Mouse (Mus musculus) testis, adult 2 months (tissue): ENCODE results near the gene Mitf. TPM values are rescaled to one million over a fixed set of nuclear protein-coding genes. Genes with fewer than 3 reads are reported as not detected.

Experiments used
- H3K27ac ChIP-seq: fragments of 200-500 bp; 2 replicates; pipeline ENCODE4 v1.5.1; 2012; ENCODE audit warnings: low read depth, low read length; ENCODE audit not compliant: control insufficient read depth, insufficient read depth
- H3K27me3 ChIP-seq: fragments of 200-500 bp; 2 replicates; pipeline ENCODE4 v1.6.1; 2012; ENCODE audit warnings: mild to moderate bottlenecking, low read length, moderate library complexity; ENCODE audit not compliant: control insufficient read depth, insufficient read depth
- H3K36me3 ChIP-seq: fragments of 200-500 bp; 2 replicates; pipeline ENCODE4 v1.6.1; 2012; ENCODE audit warnings: mild to moderate bottlenecking, low read length; ENCODE audit not compliant: control insufficient read depth, insufficient read depth
- H3K4me1 ChIP-seq: fragments of 200-500 bp; 2 replicates; pipeline ENCODE4 v1.6.1; 2012; ENCODE audit warnings: low read length; ENCODE audit not compliant: control insufficient read depth, insufficient read depth
- H3K4me3 ChIP-seq: fragments of 200-500 bp; 2 replicates; pipeline ENCODE4 v1.5.1; 2012; ENCODE audit warnings: low read depth, mild to moderate bottlenecking, low read length, moderate library complexity, mixed read lengths; ENCODE audit not compliant: control insufficient read depth
- CTCF ChIP-seq: fragments of 200-500 bp; IDR thresholded peaks from 2 replicates; pipeline ENCODE4 v1.5.1; 2012; ENCODE audit warnings: low read depth, mild to moderate bottlenecking, inconsistent platforms, low read length, moderate library complexity; ENCODE audit not compliant: control insufficient read depth, insufficient read depth, insufficient replicate concordance
- POLR2A ChIP-seq: fragments of 200-500 bp; IDR thresholded peaks from 2 replicates; pipeline ENCODE4 v1.6.1; 2012; ENCODE audit warnings: low read depth, mild to moderate bottlenecking, inconsistent platforms, low read length, moderate library complexity; ENCODE audit not compliant: control insufficient read depth
- polyA plus RNA-seq: library from polyadenylated mRNA; depleted of rRNA; stranded (reverse); fragments of >200 nt; gene quantifications from 2 replicates; pipeline ENCODE4 v1.2.3, GENCODE M21; 2012

The Mitf gene
- polyA plus RNA-seq, 1 experiment, result 0.72 TPM

DNA sequence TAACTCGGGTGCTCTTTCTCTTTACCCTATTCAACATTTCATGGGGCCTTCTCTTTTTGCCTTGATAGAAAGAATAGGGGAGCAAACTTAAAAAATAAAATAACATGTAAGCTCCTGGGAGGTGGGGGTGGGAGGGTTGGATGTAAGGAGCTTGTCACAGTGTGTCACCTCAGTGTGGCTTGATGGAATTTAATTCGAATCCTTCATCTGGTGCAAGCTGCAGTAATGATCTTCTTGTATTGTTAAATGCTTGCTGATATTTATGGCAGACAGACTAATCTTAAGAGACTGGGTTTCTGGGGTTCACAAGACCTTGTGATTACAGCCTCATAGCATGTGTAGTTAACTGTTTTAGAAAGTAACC lies 144.0 kb downstream of the Mitf start:
- no peak overlapping the region for H3K4me3 ChIP-seq
- TF ChIP-seq POLR2A (no peak), CTCF (no peak)
- no peaks in the 10 kb centered on the region for H3K4me1 ChIP-seq
- no peak overlapping the region for H3K27ac ChIP-seq
- no peaks in the 10 kb centered on the region for H3K27me3 ChIP-seq
- no peaks in the 10 kb centered on the region for H3K36me3 ChIP-seq

DNA sequence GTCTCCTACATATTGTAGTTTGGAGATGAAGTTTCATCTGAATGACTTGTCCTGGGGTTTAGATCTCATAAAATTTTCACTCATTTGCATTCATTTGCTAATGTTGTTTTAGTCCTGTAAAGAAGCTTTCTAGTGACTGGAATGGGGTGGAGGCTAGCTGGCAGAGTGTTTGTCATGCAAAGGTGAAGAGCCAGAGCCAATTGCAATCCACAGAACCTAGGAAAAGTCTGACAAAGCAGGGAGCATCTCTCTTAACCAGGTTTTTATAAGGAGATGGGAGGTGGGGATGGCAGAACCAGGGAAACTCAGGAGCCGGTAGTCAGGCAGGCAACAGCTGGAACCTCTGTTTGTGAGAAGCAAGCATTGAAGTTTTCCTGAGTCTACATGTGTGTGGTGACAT lies 144.9 kb downstream of the Mitf start:
- TF ChIP-seq POLR2A (no peak), CTCF (no peak)
- Histone ChIP-seq H3K36me3 (no peaks in the 10 kb centered on the region), H3K27ac (no peak overlapping the region), H3K27me3 (no peaks in the 10 kb centered on the region), H3K4me1 (no peaks in the 10 kb centered on the region), H3K4me3 (no peak overlapping the region)

GRCm38 (mm10) chr6:97952845-97953244 lies 146.0 kb downstream of the Mitf start:
- TF ChIP-seq POLR2A (no peak), CTCF (no peak)
- no peak overlapping the region for H3K4me3 ChIP-seq

DNA sequence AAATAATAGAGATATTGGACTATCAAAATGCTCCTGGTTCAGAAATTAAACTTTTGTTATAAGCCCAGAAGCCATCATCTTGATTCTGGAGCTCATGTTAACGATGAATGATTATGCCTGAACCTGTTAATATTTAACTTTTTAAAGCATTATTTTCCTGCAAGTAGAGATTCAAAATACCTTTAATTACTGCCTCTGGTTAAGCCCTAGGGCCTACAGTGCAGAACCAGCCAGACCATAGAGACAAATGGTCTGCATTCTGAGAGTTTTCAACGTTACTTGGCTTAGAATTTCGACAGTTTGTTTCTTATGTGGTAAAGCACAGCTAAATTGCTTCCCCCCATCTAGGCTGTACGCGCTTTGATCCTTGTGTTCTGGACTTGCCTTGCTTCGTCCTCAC lies 149.3 kb downstream of the Mitf start:
- no peaks in the 10 kb centered on the region for H3K36me3 ChIP-seq
- H3K4me1 ChIP-seq, result no peaks in the 10 kb centered on the region
- TF ChIP-seq POLR2A (no peak), CTCF (no peak)
- no peak overlapping the region for H3K27ac ChIP-seq
- no peak overlapping the region for H3K4me3 ChIP-seq
- no peaks in the 10 kb centered on the region for H3K27me3 ChIP-seq

More at GRCm38 (mm10) chr6:97952845-97953244, 146.0 kb downstream of the Mitf start:
- Histone ChIP-seq H3K36me3 (no peaks in the 10 kb centered on the region), H3K27me3 (no peaks in the 10 kb centered on the region), H3K27ac (no peak overlapping the region), H3K4me1 (no peaks in the 10 kb centered on the region)

GRCm38 (mm10) chr6:97956636-97957035 lies 149.8 kb downstream of the Mitf start:
- no peak overlapping the region for H3K27ac ChIP-seq
- H3K4me3 ChIP-seq, result no peak overlapping the region
- TF ChIP-seq POLR2A (no peak), CTCF (no peak)
- H3K27me3 ChIP-seq, result no peaks in the 10 kb centered on the region
- H3K36me3 ChIP-seq, result no peaks in the 10 kb centered on the region
- H3K4me1 ChIP-seq, result no peaks in the 10 kb centered on the region

- TF ChIP-seq POLR2A (no peak), CTCF (no peak)
- no peaks in the 10 kb centered on the region for H3K27me3 ChIP-seq
- H3K4me3 ChIP-seq, result no peak overlapping the region
- H3K4me1 ChIP-seq, result no peaks in the 10 kb centered on the region
- H3K36me3 ChIP-seq, result no peaks in the 10 kb centered on the region
- no peak overlapping the region for H3K27ac ChIP-seq
Observed at GRCm38 (mm10) chr6:97958276-97958675, 151.4 kb downstream of the Mitf start.

- no peak overlapping the region for H3K27ac ChIP-seq
- H3K4me3 ChIP-seq, result no peak overlapping the region
- TF ChIP-seq POLR2A (no peak), CTCF (no peak)
- no peaks in the 10 kb centered on the region for H3K4me1 ChIP-seq
- no peaks in the 10 kb centered on the region for H3K36me3 ChIP-seq
- H3K27me3 ChIP-seq, result no peaks in the 10 kb centered on the region
Observed at GRCm38 (mm10) chr6:97961776-97962175, 154.9 kb downstream of the Mitf start.

DNA sequence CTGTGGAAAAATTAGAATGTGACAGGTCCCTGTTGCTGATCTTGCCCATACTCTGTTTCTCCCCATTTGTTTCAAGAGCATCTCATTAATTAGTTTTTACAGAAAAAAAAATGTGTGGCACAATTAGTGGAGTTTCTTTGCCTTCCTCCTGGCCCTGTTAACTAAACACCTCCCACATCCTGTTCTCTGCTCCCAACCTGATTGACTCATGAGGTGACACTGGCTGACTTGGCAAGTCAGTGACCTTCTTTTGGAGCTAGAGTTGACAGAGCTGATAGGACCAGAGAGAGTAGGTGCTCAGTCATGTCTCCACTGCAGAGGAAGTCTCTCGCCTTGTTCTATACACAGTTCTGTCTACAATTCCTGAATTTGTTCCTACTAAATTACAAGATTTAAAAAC lies 155.5 kb downstream of the Mitf start:
- no peaks in the 10 kb centered on the region for H3K36me3 ChIP-seq
- H3K4me1 ChIP-seq, result no peaks in the 10 kb centered on the region
- no peak overlapping the region for H3K4me3 ChIP-seq
- TF ChIP-seq CTCF, result no peak
- no peak for TF ChIP-seq POLR2A
- H3K27me3 ChIP-seq, result no peaks in the 10 kb centered on the region
- H3K27ac ChIP-seq, result no peak overlapping the region
